Mouse (Mus musculus) kidney, adult 2 months (tissue): ENCODE results near the gene Sec24a. TPM values are rescaled to one million over a fixed set of nuclear protein-coding genes. Genes with fewer than 3 reads are reported as not detected.
"Not testable (repeated sequence)": the region's sequence is repeated elsewhere in the genome, so short reads cannot be mapped to it uniquely, and the experiment has no call there.

ENCODE experiments used
- DNase-seq: peaks from one replicate; pipeline ENCODE4 v3.0.0; 2021
- H3K27ac ChIP-seq: fragments of 200-500 bp; 2 replicates; pipeline ENCODE4 v1.5.1; 2012; ENCODE audit warnings: low read depth, low read length, control low read depth, inconsistent platforms; ENCODE audit not compliant: insufficient read depth
- H3K27me3 ChIP-seq: fragments of 200-500 bp; replicated peaks from 2 replicates; pipeline ENCODE4 v1.6.1; 2012; ENCODE audit warnings: mild to moderate bottlenecking, moderate library complexity, low read length, inconsistent platforms; ENCODE audit not compliant: control insufficient read depth, insufficient read depth
- H3K36me3 ChIP-seq: fragments of 200-500 bp; 2 replicates; pipeline ENCODE4 v1.6.1; 2012; ENCODE audit warnings: mild to moderate bottlenecking, moderate library complexity, low read length, inconsistent platforms; ENCODE audit not compliant: control insufficient read depth, insufficient read depth
- H3K4me1 ChIP-seq: fragments of 200-500 bp; 2 replicates; pipeline ENCODE4 v1.6.1; 2011; ENCODE audit warnings: low read length; ENCODE audit not compliant: control insufficient read depth, insufficient read depth
- H3K4me3 ChIP-seq: fragments of 200-500 bp; 2 replicates; pipeline ENCODE4 v1.5.1; 2011; ENCODE audit warnings: mild to moderate bottlenecking, low read depth, low read length, control low read depth; ENCODE audit not compliant: insufficient read depth
- CTCF ChIP-seq: fragments of 200-500 bp; conservative IDR thresholded peaks from 2 replicates; pipeline ENCODE4 v1.5.1; 2011; ENCODE audit warnings: low read depth, mild to moderate bottlenecking, control low read depth, low read length, moderate library complexity, mixed read lengths; ENCODE audit not compliant: insufficient read depth, insufficient read length
- POLR2A ChIP-seq: fragments of 200-500 bp; IDR thresholded peaks from one replicate; pipeline ENCODE4 v1.6.1; 2011; ENCODE audit warnings: low read depth, low read length, control low read depth
- WGBS: fragments of 180-500 bp; shearing (Covaris S2); methylation state at CpG from one replicate; pipeline ENCODE4 v1.1.7; 2018; 5-methylcytosine and 5-hydroxymethylcytosine counted together
- polyA plus RNA-seq: library from polyadenylated mRNA; depleted of rRNA; stranded (reverse); fragments of >200 nt; gene quantifications from 2 replicates; pipeline ENCODE4 v1.2.3, GENCODE M21; 2012

The Sec24a gene
- polyA plus RNA-seq, 1 experiment, result 14.8 TPM

GRCm38 (mm10) chr11:51703379-51703998 lies 59.9 kb downstream of the Sec24a start:
- 73% methylated on average over 10 of the region's 10 CpGs for WGBS
- H3K27ac ChIP-seq, result no peak overlapping the region
- peak; percentile 21 for DNase-seq
- H3K4me3 ChIP-seq, result no peak overlapping the region
- H3K36me3 ChIP-seq, result peaks cover 13% of the 10 kb centered on the region
- TF ChIP-seq CTCF (peak; percentile 36), POLR2A (no peak)
- no peaks in the 10 kb centered on the region for H3K27me3 ChIP-seq
- H3K4me1 ChIP-seq, result no peaks in the 10 kb centered on the region

- 32% methylated on average over 3 of the region's 3 CpGs for WGBS
- Histone ChIP-seq H3K27ac (no peak overlapping the region), H3K27me3 (no peaks in the 10 kb centered on the region), H3K36me3 (peaks cover 14% of the 10 kb centered on the region), H3K4me1 (no peaks in the 10 kb centered on the region), H3K4me3 (no peak overlapping the region)
- no peak for DNase-seq
- TF ChIP-seq POLR2A, result no peak
- TF ChIP-seq CTCF, result no peak
Observed at GRCm38 (mm10) chr11:51702831-51703230, 60.6 kb downstream of the Sec24a start.

- Histone ChIP-seq H3K4me1 (no peaks in the 10 kb centered on the region), H3K36me3 (peaks cover 5% of the 10 kb centered on the region; the same call in 1 of the 2 replicates), H3K27me3 (no peaks in the 10 kb centered on the region), H3K4me3 (no peak overlapping the region), H3K27ac (no peak overlapping the region)
- TF ChIP-seq POLR2A (no peak), CTCF (no peak)
- 95% methylated on average over 3 of the region's 3 CpGs for WGBS
- DNase-seq, result no peak
Observed at GRCm38 (mm10) chr11:51694984-51695383, 68.5 kb downstream of the Sec24a start.

- WGBS, result 78% methylated on average over 3 of the region's 3 CpGs
- not testable (repeated sequence) for DNase-seq, H3K4me1 ChIP-seq, H3K4me3 ChIP-seq, H3K36me3 ChIP-seq, H3K27ac ChIP-seq, H3K27me3 ChIP-seq
Observed at GRCm38 (mm10) chr11:51690597-51690996, 72.8 kb downstream of the Sec24a start.

- Histone ChIP-seq H3K27ac (peak overlapping the region; percentile 62), H3K36me3 (no peaks in the 10 kb centered on the region), H3K4me1 (peaks cover 2% of the 10 kb centered on the region; the same call in 1 of the 2 replicates), H3K27me3 (no peaks in the 10 kb centered on the region), H3K4me3 (peak overlapping the region; percentile 27)
- no peak for TF ChIP-seq POLR2A
- WGBS, result 19% methylated on average over 6 of the region's 6 CpGs
- no peak for DNase-seq
Observed at GRCm38 (mm10) chr11:51689343-51689742, 74.1 kb downstream of the Sec24a start.

- TF ChIP-seq POLR2A, result peak; percentile 78
- no peak for TF ChIP-seq CTCF
Observed at GRCm38 (mm10) chr11:51688330-51689328, 74.8 kb downstream of the Sec24a start, which contains the start of gene 0610009B22Rik. Gene 0610009B22Rik, minus strand, starts transcription at chr11:51688874.

GRCm38 (mm10) chr11:51681976-51682374 lies 81.5 kb downstream of the Sec24a start:
- Histone ChIP-seq H3K36me3 (no peaks in the 10 kb centered on the region), H3K27ac (no peak overlapping the region), H3K27me3 (no peaks in the 10 kb centered on the region), H3K4me3 (no peak overlapping the region), H3K4me1 (peaks cover 3% of the 10 kb centered on the region; the same call in 1 of the 2 replicates)
- DNase-seq, result no peak
- 29% methylated on average over 8 of the region's 8 CpGs for WGBS
- TF ChIP-seq POLR2A, result no peak
- no peak for TF ChIP-seq CTCF

More at GRCm38 (mm10) chr11:51688330-51689328, 74.8 kb downstream of the Sec24a start, which contains the start of gene 0610009B22Rik:
- H3K27ac ChIP-seq, result peak within 1 kb of the TSS; percentile 100
- H3K27me3 ChIP-seq, result no peaks in the 10 kb centered on the region
- H3K4me3 ChIP-seq, result peak within 1 kb of the TSS; percentile 86
- DNase-seq, result peak; percentile 100
- H3K36me3 ChIP-seq, result no peaks in the 10 kb centered on the region
- peaks cover 2% of the 10 kb centered on the region; the same call in 1 of the 2 replicates for H3K4me1 ChIP-seq
- whole genome bisulfite sequencing, result under 1% methylated on average over 60 of the region's 60 CpGs
